Mouse (Mus musculus): ENCODE data around the gene Zc3h7b.
"Not testable (repeated sequence)": the region's sequence is repeated elsewhere in the genome, so short reads cannot be mapped to it uniquely, and the experiment has no call there.

Zc3h7b gene

GRCm38 (mm10) chr15:81744992-81745600 lies at the start of gene Zc3h7b, which contains the start of gene Rangap1:
Zc3h7b (plus strand) TSS chr15:81745057.
Rangap1 (minus strand) TSS chr15:81745530.
- DNase-seq: peak; percentile 76

- peak; percentile 43 for DNase-seq
Observed at GRCm38 (mm10) chr15:81697175-81697574, 47.7 kb upstream of the Zc3h7b start, which contains the start of gene Chadl. Chadl (minus strand) TSS chr15:81697287.

GRCm38 (mm10) chr15:81697847-81698246 lies 47.0 kb upstream of the Zc3h7b start:
- no peak for DNase-seq

DNA sequence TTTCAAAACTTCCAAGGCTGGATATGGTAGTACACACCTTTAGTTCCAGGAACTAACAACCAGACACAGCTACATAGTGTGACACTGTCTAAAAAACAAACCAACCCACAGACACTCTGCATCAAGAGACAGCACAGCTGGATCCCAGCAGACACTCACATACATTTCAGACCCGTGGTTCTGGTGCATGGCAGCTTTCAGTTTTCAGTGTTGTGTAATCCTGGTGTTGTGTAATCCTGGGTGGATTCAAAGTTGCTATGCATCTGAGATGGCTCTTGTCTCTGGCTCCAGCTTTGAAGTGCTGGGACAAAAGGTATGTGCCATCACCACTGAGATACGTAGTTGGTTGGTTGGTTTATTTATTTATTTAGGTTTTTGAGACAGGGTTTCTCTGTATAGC lies 46.3 kb upstream of the Zc3h7b start:
- DNase-seq: no peak

GRCm38 (mm10) chr15:81700161-81700560 lies 44.7 kb upstream of the Zc3h7b start:
- DNase-seq: no peak

DNA sequence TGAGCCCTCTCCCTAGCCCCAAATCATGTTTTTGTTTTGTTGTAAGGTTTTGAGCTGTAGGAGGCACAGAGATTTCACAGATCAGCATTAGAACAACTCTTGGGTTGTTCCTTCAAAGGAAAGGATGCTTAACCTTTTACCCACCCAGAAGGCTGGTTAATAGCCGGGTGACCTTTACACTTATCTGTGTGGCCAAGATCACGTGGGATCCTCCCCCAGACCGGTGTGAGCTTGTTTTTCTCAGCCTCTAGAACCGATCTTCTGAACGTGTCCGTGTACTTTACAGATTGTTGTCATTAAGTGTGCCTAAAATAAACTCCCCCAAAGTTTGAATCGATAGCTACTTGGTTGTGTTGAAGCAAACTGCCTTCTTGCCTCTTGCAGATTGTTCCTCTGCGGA lies 44.3 kb upstream of the Zc3h7b start:
- no peak for DNase-seq

- DNase-seq: not testable (repeated sequence)
Observed at GRCm38 (mm10) chr15:81701350-81701749, 43.5 kb upstream of the Zc3h7b start.

GRCm38 (mm10) chr15:81702306-81703093 lies 42.4 kb upstream of the Zc3h7b start:
- DNase-seq: no peak

DNA sequence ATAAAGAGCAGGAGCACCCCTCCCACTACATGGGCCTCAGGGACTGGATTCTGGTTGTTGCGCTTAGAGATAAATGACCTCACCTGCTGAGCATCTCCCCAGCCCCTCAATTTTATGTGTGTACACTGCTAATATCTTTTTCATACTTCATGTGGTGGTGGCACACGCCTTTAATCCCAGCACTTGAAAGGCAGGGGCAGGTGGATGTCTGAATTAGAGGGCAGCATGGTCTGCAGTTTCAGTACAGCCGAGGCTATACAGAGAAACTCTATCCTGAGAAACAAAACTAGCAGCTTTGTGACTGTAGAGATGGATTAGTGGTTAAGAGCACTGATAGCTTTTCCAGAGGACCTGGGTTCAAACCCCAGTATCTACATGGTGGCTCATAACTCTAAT lies 41.8 kb upstream of the Zc3h7b start:
- DNase-seq: no peak

GRCm38 (mm10) chr15:81708991-81709390 lies 35.9 kb upstream of the Zc3h7b start:
- no peak for DNase-seq

GRCm38 (mm10) chr15:81709686-81710085 lies 35.2 kb upstream of the Zc3h7b start:
- no peak for DNase-seq

- no peak for DNase-seq
Observed at GRCm38 (mm10) chr15:81710801-81711200, 34.1 kb upstream of the Zc3h7b start.

DNA sequence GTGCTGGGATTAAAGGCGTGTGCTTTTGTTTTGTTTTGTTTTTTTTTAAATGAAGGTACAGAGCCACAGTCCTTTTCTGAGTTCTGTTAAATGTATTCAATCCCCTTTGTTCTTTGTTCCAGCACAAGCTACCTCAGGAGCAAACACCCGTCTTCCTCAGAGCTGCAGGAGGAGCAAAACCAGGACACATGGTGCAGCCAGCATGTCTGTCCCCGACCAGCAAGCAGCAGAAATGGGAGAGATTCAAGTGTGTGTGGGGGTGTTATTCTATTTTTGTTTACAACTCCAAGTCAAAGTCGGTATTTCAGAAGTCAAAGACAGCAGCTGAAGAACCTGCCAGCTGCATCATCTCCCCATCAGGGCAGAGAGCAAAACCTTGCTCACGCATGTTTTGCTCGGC lies 31.1 kb upstream of the Zc3h7b start:
- no peak for DNase-seq

- no peak for DNase-seq
Observed at GRCm38 (mm10) chr15:81718336-81719138, 26.3 kb upstream of the Zc3h7b start.

DNA sequence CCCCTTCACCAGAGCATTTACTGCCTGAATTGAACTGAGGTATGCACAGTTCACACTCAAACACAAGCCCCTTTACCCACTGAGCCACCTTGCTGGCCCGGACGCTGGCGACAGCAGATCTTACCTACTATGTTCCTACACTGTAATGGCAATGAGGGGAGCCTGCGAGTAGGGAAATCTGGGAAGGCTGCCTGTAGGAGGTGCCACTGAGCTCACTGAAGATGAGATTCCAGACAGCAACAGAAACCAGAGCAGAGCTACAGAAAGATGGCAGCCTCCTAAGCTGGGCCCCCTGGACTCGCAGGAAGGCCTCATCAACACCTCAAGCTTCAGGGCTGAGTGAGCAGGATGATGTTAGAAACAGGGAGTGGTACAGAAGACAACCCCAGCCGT lies 25.7 kb upstream of the Zc3h7b start:
- no peak for DNase-seq

DNA sequence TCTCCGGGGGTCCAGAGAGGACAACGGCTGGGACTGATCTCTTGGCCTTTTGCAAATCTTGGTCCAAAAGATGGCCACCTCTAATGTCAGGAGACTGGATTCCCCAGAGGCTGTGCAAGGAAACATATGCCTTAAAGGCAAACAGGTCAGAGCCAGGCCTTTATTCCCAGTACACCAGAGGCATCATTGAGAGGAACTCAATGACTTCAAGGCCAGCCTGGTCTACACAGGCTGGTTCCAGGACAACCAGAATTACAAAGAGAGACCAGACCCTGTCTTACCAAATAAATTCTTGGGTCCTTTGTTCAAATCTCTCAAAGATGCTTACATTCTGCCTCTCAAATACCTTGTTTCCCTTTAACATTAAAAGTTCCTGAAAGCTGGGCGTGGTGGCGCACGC lies 22.5 kb upstream of the Zc3h7b start:
- no peak for DNase-seq

DNA sequence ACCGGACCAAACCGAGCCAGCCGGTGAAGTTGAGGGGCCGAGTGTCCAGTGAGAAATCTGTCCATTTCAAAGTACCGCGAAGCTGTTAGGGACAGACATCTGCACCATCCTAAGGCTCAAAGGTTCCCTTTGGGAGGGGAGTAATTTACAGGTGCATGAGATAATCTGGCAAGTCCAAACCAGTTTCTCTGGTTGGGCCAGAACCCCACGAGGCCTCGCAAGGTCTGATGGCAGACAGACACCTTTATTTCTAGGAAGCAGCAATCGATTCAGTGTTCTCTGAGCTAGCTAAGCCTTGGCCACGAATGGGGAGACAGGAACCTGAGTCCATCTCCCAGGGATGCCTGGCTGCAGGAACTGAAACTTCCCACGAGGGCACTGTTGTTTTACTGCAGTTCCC lies 21.2 kb upstream of the Zc3h7b start:
- no peak for DNase-seq

DNA sequence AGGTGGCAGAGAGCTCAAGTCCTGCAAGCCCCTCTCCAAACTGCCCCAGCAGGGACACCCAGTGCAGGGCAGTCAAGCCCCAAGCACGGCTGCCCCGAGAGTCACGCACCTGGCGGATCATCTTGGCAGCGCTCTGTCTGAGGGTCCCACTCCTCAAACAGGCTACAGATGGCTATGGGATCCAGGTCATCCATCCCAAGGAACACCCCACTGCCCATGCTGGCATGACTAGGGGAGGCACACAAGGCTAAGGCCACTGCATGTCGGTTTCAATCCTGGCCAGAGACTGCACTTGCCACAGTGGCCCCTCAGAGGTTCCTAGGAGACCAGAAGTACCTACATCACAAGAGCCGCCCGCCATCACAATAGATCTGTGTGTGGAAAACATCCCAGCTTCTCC lies 18.9 kb upstream of the Zc3h7b start:
- DNase-seq: no peak

DNA sequence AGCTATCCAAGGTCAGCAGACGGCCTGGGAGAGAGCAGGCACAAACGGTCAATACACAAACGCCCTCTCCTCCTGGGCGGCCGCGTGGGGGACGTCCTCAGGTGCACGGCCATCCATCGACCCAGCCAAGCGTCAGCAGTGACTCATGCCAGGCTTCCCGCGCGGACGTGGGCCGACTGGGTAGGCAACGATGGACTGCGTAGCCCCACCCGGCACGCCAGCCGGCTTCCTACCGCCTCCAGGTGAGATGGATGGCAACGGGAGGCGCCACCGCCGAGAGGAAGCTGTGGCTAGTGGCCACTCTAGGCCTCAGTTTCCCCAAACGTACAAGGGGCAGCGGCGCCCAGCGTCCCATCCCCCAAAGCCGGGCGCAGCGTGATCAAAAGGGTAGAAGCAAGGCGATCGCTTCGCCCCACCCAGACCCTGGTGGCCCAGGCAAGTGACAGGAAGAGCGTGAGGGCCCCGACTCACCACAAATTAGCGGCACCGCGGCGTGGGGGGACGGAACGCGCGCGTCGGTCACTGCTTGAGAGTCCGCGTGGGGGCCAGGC lies 15.5 kb upstream of the Zc3h7b start:
- peak; percentile 64 for DNase-seq

DNA sequence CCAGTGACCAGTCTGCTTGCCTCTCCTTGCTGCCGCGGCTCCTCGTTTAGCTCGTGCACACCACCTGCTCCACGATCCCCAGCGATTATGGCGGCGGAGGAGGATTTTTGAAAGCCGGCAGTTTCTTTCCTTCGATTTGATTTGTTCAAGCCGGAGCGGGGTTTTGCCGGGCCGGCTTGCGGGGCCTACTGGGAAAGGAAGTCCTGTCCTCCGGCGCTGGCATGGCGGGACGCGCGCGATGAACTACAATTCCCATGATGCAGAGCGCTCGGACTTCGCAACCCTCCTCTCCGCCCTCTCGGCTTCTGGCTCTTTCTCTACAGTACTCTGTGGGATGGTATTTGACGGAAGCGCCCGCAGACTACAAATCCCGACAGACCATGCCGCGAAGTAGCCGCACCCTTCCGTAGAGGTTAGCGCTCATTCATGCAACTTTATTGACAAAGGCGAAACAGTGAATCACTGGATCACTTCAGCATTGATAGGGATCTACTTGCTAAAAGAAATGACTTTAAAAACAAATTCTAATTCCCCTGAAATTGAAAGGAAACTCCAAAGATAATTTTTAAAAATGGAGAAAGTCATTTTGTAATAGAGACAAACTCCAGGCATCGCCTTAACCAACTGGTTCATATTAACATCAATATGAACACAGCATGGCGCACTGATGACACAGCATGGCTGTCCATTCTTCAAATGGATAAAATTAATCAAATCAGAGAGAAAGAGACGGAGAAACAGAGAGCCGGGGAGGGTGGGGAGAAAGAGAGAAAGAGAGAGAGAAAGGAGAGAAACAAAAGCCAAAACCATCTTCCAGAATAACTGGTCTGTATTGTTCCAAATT lies 14.8 kb upstream of the Zc3h7b start:
- DNase-seq: peak; percentile 97

DNA sequence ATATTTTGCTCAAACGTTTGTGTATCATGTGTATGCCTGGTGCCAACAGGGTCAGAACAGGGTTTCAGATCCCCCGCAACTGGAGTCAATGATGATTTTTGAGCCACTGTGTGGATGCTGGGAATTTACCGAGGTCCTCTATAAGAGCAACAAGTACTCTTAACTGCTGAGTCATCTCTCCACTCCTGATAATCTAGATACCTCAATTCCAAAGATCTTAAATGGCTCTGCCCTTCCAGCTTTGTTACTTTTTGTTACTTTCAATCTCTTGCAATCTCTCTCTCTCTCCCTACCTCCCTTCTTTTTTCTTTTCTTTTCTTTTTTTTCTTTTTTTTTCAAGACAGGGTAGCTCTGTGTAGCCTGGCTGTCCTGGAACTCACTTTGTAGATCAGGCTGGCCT lies 9.8 kb upstream of the Zc3h7b start:
- no peak for DNase-seq

GRCm38 (mm10) chr15:81739296-81739695 lies 5.6 kb upstream of the Zc3h7b start:
- DNase-seq: no peak

All from right cerebral cortex, postnatal 14 days (tissue).